Mouse (Mus musculus) ES-CJ7 (cell line): ENCODE measurements at regions not wholly inside any gene's neighbourhood (a gene's known extent, or its start where the extent isn't known, plus 50 kb on each side); places are given as distances from the start of the nearest gene placed in this dataset.

Source experiments
- DNase-seq: peaks from one replicate; pipeline ENCODE4 v3.0.0; 2011; ENCODE audit warnings: low read depth, low spot score

- no peak for DNase-seq
Observed at GRCm38 (mm10) chr7:74224378-74224777, 210.9 kb upstream of the St8sia2 start.

GRCm38 (mm10) chr7:74200661-74201060 lies 187.2 kb upstream of the St8sia2 start:
- peak; percentile 10 for DNase-seq

- no peak for DNase-seq
Observed at GRCm38 (mm10) chr7:74198796-74199195, 185.3 kb upstream of the St8sia2 start.

GRCm38 (mm10) chr7:74184661-74185060 lies 171.2 kb upstream of the St8sia2 start:
- no peak for DNase-seq

- DNase-seq, result no peak
Observed at GRCm38 (mm10) chr7:74174206-74174605, 160.7 kb upstream of the St8sia2 start.

GRCm38 (mm10) chr7:74173230-74173612 lies 159.7 kb upstream of the St8sia2 start:
- no peak for DNase-seq

- peak; percentile 6 for DNase-seq
Observed at GRCm38 (mm10) chr7:74172504-74173229, 159.2 kb upstream of the St8sia2 start.

GRCm38 (mm10) chr7:74151590-74151989 lies 138.1 kb upstream of the St8sia2 start:
- no peak for DNase-seq

- no peak for DNase-seq
Observed at GRCm38 (mm10) chr7:74143236-74143635, 129.7 kb upstream of the St8sia2 start.

- DNase-seq, result no peak
Observed at GRCm38 (mm10) chr7:74138169-74138568, 124.7 kb upstream of the St8sia2 start.

GRCm38 (mm10) chr7:74130206-74130836 lies 116.8 kb upstream of the St8sia2 start:
- DNase-seq, result no peak

GRCm38 (mm10) chr7:74112071-74112470 lies 98.6 kb upstream of the St8sia2 start:
- no peak for DNase-seq

GRCm38 (mm10) chr7:74108347-74108746 lies 94.9 kb upstream of the St8sia2 start:
- DNase-seq, result peak; percentile 16

- no peak for DNase-seq
Observed at GRCm38 (mm10) chr7:74107176-74107928, 93.9 kb upstream of the St8sia2 start.

- no peak for DNase-seq
Observed at GRCm38 (mm10) chr7:74091402-74092025, 78.0 kb upstream of the St8sia2 start.

- DNase-seq, result no peak
Observed at GRCm38 (mm10) chr7:74080846-74081235, 67.4 kb upstream of the St8sia2 start.

GRCm38 (mm10) chr7:74080079-74080845 lies 66.8 kb upstream of the St8sia2 start:
- DNase-seq, result no peak

GRCm38 (mm10) chr7:74072632-74073031 lies 59.1 kb upstream of the St8sia2 start:
- DNase-seq, result no peak

GRCm38 (mm10) chr7:74070836-74071235 lies 57.3 kb upstream of the St8sia2 start:
- DNase-seq, result no peak

- DNase-seq, result no peak
Observed at GRCm38 (mm10) chr7:74065449-74066099, 52.1 kb upstream of the St8sia2 start.
